Mouse (Mus musculus) kidney, postnatal 0 days (tissue): ENCODE results near the gene Mrpl54. TPM values are rescaled to one million over a fixed set of nuclear protein-coding genes. Genes with fewer than 3 reads are reported as not detected.

ENCODE experiments used
- ATAC-seq: fragments of 200-750 bp; cut with Nextera tagmentation; replicated peaks from 2 replicates; pipeline ENCODE4 v1.8.0; 2017; ENCODE audit warnings: low read depth, moderate number of reproducible peaks, moderate TSS enrichment, moderate library complexity; ENCODE audit not compliant: low FRiP score
- DNase-seq: peaks from one replicate; pipeline ENCODE4 v3.0.0-alpha.2; 2016; ENCODE audit warnings: low spot score
- H3K27ac ChIP-seq: fragments of 300-500 bp; sonication (generic); 2 replicates; pipeline ENCODE4 v1.5.1; 2014; ENCODE audit warnings: mild to moderate bottlenecking
- H3K27me3 ChIP-seq: fragments of 300-500 bp; sonication (generic); 2 replicates; pipeline ENCODE4 v1.6.1; 2014; ENCODE audit warnings: low read length, mixed read lengths; ENCODE audit not compliant: insufficient read depth
- H3K36me3 ChIP-seq: fragments of 300-500 bp; sonication (generic); 2 replicates; pipeline ENCODE4 v1.6.1; 2014; ENCODE audit warnings: low read length, mixed read lengths; ENCODE audit not compliant: insufficient read depth
- H3K4me1 ChIP-seq: fragments of 300-500 bp; sonication (generic); replicated peaks from 2 replicates; pipeline ENCODE4 v1.6.1; 2014; ENCODE audit warnings: antibody characterized with exemption, low read length, mixed read lengths; ENCODE audit not compliant: insufficient read depth
- H3K4me2 ChIP-seq: fragments of 300-500 bp; sonication (generic); 2 replicates; pipeline ENCODE4 v1.6.1; 2014; ENCODE audit warnings: mild to moderate bottlenecking, low read length, moderate library complexity, mixed read lengths
- H3K4me3 ChIP-seq: fragments of 300-500 bp; sonication (generic); replicated peaks from 2 replicates; pipeline ENCODE4 v1.5.1; 2014; ENCODE audit warnings: low read depth, low read length
- H3K9ac ChIP-seq: fragments of 300-500 bp; sonication (generic); 2 replicates; pipeline ENCODE4 v1.6.1; 2014; ENCODE audit warnings: low read depth, low read length
- H3K9me3 ChIP-seq: fragments of 300-500 bp; sonication (generic); replicated peaks from 2 replicates; pipeline ENCODE4 v1.6.1; 2016; ENCODE audit warnings: low read length, inconsistent platforms, mixed read lengths
- CTCF ChIP-seq: IDR thresholded peaks from 2 replicates; pipeline ENCODE4 v1.5.1; 2016; ENCODE audit warnings: antibody characterized with exemption, low read depth, mild to moderate bottlenecking, moderate library complexity
- WGBS: fragments of 180-500 bp; shearing (Covaris S2); extraction: QIAGEN DNeasy Blood & Tissue Kit; methylation state at CpG from one replicate; pipeline ENCODE4 v1.1.7; 2014; 5-methylcytosine and 5-hydroxymethylcytosine counted together
- polyA plus RNA-seq: library from polyadenylated mRNA; unstranded; fragments of >200 nt; fragmentation: Nextera tagmentation; extraction: Ambion mirVana; gene quantifications from 2 replicates; pipeline ENCODE4 v1.2.1, GENCODE M21; 2015

Mrpl54 gene
- polyA plus RNA-seq, 1 experiment from 2014 or later, result 283 TPM

DNA sequence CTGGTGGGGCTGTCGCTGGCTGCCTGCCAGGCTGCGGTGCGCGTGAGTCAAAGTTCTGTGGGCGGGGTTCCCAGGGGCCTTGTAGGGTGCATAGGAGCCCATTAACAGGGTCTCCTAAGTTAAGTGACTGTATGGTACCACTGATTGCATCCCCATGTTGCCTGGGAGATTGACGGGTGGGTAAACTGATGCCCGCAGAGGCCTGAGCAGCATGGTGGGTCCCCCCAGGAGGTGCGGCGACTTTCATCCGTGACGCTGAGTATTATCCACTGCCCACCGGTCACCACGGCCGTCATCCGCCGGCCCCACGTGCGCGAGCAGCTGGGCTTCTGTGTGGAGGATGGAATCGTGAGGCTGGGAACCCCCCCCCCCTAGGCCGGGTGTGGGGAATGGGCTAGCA is 5.6 kb upstream of the Mrpl54 start:
- no peaks in the 10 kb centered on the region for H3K9me3 ChIP-seq
- no peaks in the 10 kb centered on the region for H3K27me3 ChIP-seq
- no peak overlapping the region for H3K27ac ChIP-seq
- TF ChIP-seq CTCF, result no peak
- ATAC-seq (no peak), DNase-seq (no peak)
- H3K4me1 ChIP-seq, result peaks cover 6% of the 10 kb centered on the region
- H3K36me3 ChIP-seq, result peaks cover 39% of the 10 kb centered on the region
- H3K9ac ChIP-seq, result no peak overlapping the region
- no peak overlapping the region for H3K4me2 ChIP-seq
- WGBS, result 94% methylated on average over 21 of the region's 21 CpGs
- no peak overlapping the region for H3K4me3 ChIP-seq

GRCm38 (mm10) chr10:81268643-81269412 is 2.1 kb upstream of the Mrpl54 start:
- Histone ChIP-seq H3K9me3 (no peaks in the 10 kb centered on the region), H3K4me3 (peak overlapping the region; percentile 67), H3K9ac (peak overlapping the region; percentile 72), H3K36me3 (peaks cover 45% of the 10 kb centered on the region), H3K27ac (no peak overlapping the region), H3K27me3 (no peaks in the 10 kb centered on the region), H3K4me2 (peak overlapping the region; percentile 65), H3K4me1 (peaks cover 6% of the 10 kb centered on the region)
- no peak for ATAC-seq
- DNase-seq, result no peak
- WGBS, result 77% methylated on average over 16 of the region's 16 CpGs
- TF ChIP-seq CTCF, result no peak

DNA sequence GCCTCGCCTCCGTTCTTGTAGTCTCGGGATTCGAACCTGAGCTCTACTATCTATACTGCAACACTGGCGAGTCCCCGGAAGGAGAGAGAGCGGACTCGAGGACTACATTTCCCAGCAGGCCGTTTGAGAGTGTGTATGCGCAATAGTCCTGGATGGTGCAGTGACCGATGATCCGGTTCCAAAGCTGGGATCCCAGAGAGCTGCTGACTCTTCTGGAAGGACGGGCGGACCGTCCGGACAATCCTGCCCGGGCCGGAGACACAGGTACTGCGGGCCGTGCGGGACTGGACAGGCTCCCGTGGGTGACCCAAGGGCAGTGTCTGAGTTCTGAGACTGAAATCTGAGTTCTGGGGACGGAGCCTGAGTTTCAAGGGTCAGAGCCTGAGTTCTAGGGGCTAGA is 1.3 kb upstream of the Mrpl54 start:
- 2% methylated on average over 23 of the region's 23 CpGs for WGBS
- no peak for TF ChIP-seq CTCF
- peak; percentile 42 for ATAC-seq

DNA sequence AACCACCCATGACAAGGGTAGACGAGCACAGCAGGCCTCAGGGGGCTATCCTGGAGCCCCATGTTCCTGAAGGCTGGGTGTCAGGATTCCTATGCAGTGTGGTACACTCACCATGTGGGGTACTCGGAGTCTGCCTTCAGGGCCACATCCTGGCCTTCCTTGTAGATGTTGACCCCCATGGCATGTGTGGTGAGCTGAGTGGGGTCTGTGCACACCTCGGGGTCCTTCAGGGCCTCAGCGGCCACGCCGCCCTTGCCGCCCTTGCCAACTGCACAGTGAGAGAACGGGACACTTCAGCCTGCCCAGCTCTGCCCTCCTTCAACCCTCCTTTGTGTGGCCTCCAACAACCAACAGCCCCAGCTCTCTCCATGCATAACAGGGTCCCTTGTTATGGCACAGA is 1.2 kb downstream of the Mrpl54 start:
- Histone ChIP-seq H3K4me1 (peaks cover 6% of the 10 kb centered on the region), H3K27me3 (no peaks in the 10 kb centered on the region), H3K4me3 (0 out of 2 replicates have a peak overlapping the region, but pooled peaks have one; percentile 53), H3K27ac (no peak overlapping the region), H3K36me3 (peaks cover 23% of the 10 kb centered on the region; the same call in 1 of the 2 replicates), H3K9ac (0 out of 2 replicates have a peak overlapping the region, but pooled peaks have one; percentile 37), H3K9me3 (no peaks in the 10 kb centered on the region; the same call in 1 of the 2 replicates), H3K4me2 (peak overlapping the region; percentile 71)
- 93% methylated on average over 8 of the region's 8 CpGs for WGBS
- ATAC-seq (no peak), DNase-seq (no peak)
- TF ChIP-seq CTCF, result no peak

More for the DNA sequence above, 1.3 kb upstream of the Mrpl54 start:
- no peaks in the 10 kb centered on the region for H3K27me3 ChIP-seq
- peaks cover 41% of the 10 kb centered on the region for H3K36me3 ChIP-seq
- H3K4me2 ChIP-seq, result peak overlapping the region; percentile 65
- H3K27ac ChIP-seq, result no peak overlapping the region; the same call in 1 of the 2 replicates
- H3K9ac ChIP-seq, result peak overlapping the region; percentile 72
- H3K4me1 ChIP-seq, result peaks cover 6% of the 10 kb centered on the region
- DNase-seq, result peak; percentile 95
- peak overlapping the region; percentile 67 for H3K4me3 ChIP-seq
- no peaks in the 10 kb centered on the region for H3K9me3 ChIP-seq

- Histone ChIP-seq H3K4me3 (no peak overlapping the region), H3K27ac (no peak overlapping the region), H3K9me3 (no peaks in the 10 kb centered on the region; the same call in 1 of the 2 replicates), H3K4me2 (no peak overlapping the region), H3K36me3 (peaks cover 23% of the 10 kb centered on the region; the same call in 1 of the 2 replicates), H3K4me1 (peaks cover 6% of the 10 kb centered on the region; the same call in 1 of the 2 replicates), H3K27me3 (peaks cover 7% of the 10 kb centered on the region), H3K9ac (no peak overlapping the region)
- DNase-seq (no peak), ATAC-seq (no peak)
- 95% methylated on average over 4 of the region's 4 CpGs for WGBS
- no peak for TF ChIP-seq CTCF
Observed at GRCm38 (mm10) chr10:81261025-81261424, 5.7 kb downstream of the Mrpl54 start.

GRCm38 (mm10) chr10:81259225-81259884 is 7.4 kb downstream of the Mrpl54 start:
- H3K9ac ChIP-seq, result no peak overlapping the region
- H3K4me1 ChIP-seq, result 0 out of 2 replicates have a peak, but pooled peaks cover 6% of the 10 kb centered on the region
- peaks cover 7% of the 10 kb centered on the region for H3K27me3 ChIP-seq
- H3K36me3 ChIP-seq, result peaks cover 13% of the 10 kb centered on the region; the same call in 1 of the 2 replicates
- DNase-seq (no peak), ATAC-seq (no peak)
- H3K4me3 ChIP-seq, result no peak overlapping the region
- H3K4me2 ChIP-seq, result no peak overlapping the region
- no peak overlapping the region for H3K27ac ChIP-seq
- no peaks in the 10 kb centered on the region; the same call in 1 of the 2 replicates for H3K9me3 ChIP-seq
- TF ChIP-seq CTCF, result no peak
- WGBS, result 45% methylated on average over 21 of the region's 21 CpGs
